In genomic region chrX:139525724-139526123, GRCm38 (mm10) we compare ENCODE assay signal across 27 mouse cellular contexts. TPM values are rescaled to one million over a fixed set of nuclear protein-coding genes. Genes with fewer than 3 reads are reported as not detected.
A peak's percentile ranks its signal among the peaks of the same experiment; 100 is the strongest.
DNase-seq lines count a peak whose midpoint lies in the region; ATAC-seq and TF ChIP-seq lines count a peak whose summit lies in the region.
"Had no signal": no experiment of that assay in that cellular context is flagged by ENCODE, and none has a peak within 500 bp of the region (broad histone marks: within the 10 kb centered on the region; RNA-seq: fewer than 3 reads in every experiment).

No protein-coding gene starts in this region.

- no peak overlapping the region for H3K4me3 ChIP-seq in MEL (ENCODE audit: control insufficient read depth in 1 of 2, insufficient read depth in 1 of 2, low read depth in 2 of 2, low read length in 2 of 2)
- no peak overlapping the region for H3K4me3 ChIP-seq in liver, embryonic 12.5 days
- H3K4me3 ChIP-seq in liver, embryonic 15.5 days (replicated peaks) = no peak overlapping the region
- H3K4me3 ChIP-seq in forebrain, embryonic 11.5 days (ENCODE audit: low read depth, low read length) = no peak overlapping the region
- H3K4me3 ChIP-seq: forebrain, embryonic 10.5 days; heart, embryonic 12.5 days; heart, embryonic 15.5 days; hindbrain, embryonic 10.5 days; hindbrain, embryonic 13.5 days had no signal

- no peaks in the 10 kb centered on the region for H3K9me3 ChIP-seq in MEL (replicated peaks; ENCODE audit: insufficient read depth, low read length)
- H3K9me3 ChIP-seq in liver, embryonic 12.5 days (replicated peaks) = no peaks in the 10 kb centered on the region
- H3K9me3 ChIP-seq in liver, embryonic 15.5 days (replicated peaks) = no peaks in the 10 kb centered on the region
- no peaks in the 10 kb centered on the region for H3K9me3 ChIP-seq in forebrain, embryonic 11.5 days (ENCODE audit: control insufficient read depth, low read length)
- H3K9me3 ChIP-seq: forebrain, embryonic 10.5 days; heart, embryonic 12.5 days; heart, embryonic 15.5 days; hindbrain, embryonic 10.5 days; hindbrain, embryonic 13.5 days had no signal

- 34% methylated on average over 2 of the region's 2 CpGs for WGBS in liver, embryonic 12.5 days (ENCODE audit: insufficient replicate concordance)
- 36% methylated on average over 2 of the region's 2 CpGs for WGBS in liver, embryonic 15.5 days (ENCODE audit: insufficient replicate concordance)
- 82% methylated on average over 2 of the region's 2 CpGs for WGBS in forebrain, embryonic 11.5 days

- H3K9ac ChIP-seq in MEL (ENCODE audit: control insufficient read depth, low read depth, low read length, poor library complexity, severe bottlenecking) = peak overlapping the region; percentile 53
- no peak overlapping the region for H3K9ac ChIP-seq in liver, embryonic 12.5 days
- no peak overlapping the region for H3K9ac ChIP-seq in liver, embryonic 15.5 days
- no peak overlapping the region for H3K9ac ChIP-seq in forebrain, embryonic 11.5 days (ENCODE audit: low read length)
- H3K9ac ChIP-seq: forebrain, postnatal 0 days; heart, embryonic 12.5 days; heart, embryonic 15.5 days; hindbrain, embryonic 13.5 days had no signal

- TF ChIP-seq EP300 in MEL (IDR thresholded peaks at IDR 0.05; ENCODE audit: low read depth in 1 of 2, low read length in 2 of 2) = peak; percentile 98

- TF ChIP-seq POLR2A in MEL (IDR thresholded peaks at IDR 0.05; ENCODE audit: control insufficient read depth in 1 of 2, insufficient read depth in 1 of 2, low read depth in 1 of 2, low read length in 2 of 2, poor library complexity in 1 of 2) = no peak

- TF ChIP-seq CTCF in MEL (IDR thresholded peaks at IDR 0.05 in 2 of 3, conservative IDR thresholded peaks at IDR 0.05 in 1 of 3; ENCODE audit: control insufficient read depth in 1 of 3, insufficient read depth in 1 of 3, low read depth in 2 of 3, low read length in 3 of 3, poor library complexity in 1 of 3, severe bottlenecking in 1 of 3) = no peak

- no peak for TF ChIP-seq RAD21 in MEL (IDR thresholded peaks at IDR 0.05; ENCODE audit: low read depth, low read length)

- peak overlapping the region; percentile 99 for H3K27ac ChIP-seq in MEL (ENCODE audit: control insufficient read depth, low read depth, low read length)
- H3K27ac ChIP-seq in liver, embryonic 12.5 days = peak overlapping the region; percentile 68
- H3K27ac ChIP-seq in liver, embryonic 15.5 days (replicated peaks) = no peak overlapping the region
- H3K27ac ChIP-seq in forebrain, embryonic 11.5 days (ENCODE audit: low read depth, low read length) = no peak overlapping the region
- H3K27ac ChIP-seq: forebrain, embryonic 10.5 days; heart, embryonic 15.5 days; hindbrain, embryonic 10.5 days; hindbrain, embryonic 13.5 days; hindbrain, postnatal 0 days had no signal

- peak overlapping the region; percentile 22 for H3K4me2 ChIP-seq in liver, embryonic 12.5 days
- H3K4me2 ChIP-seq in liver, embryonic 15.5 days = no peak overlapping the region
- H3K4me2 ChIP-seq in forebrain, embryonic 11.5 days (ENCODE audit: low read depth, low read length, severe bottlenecking) = no peak overlapping the region
- H3K4me2 ChIP-seq: heart, embryonic 12.5 days; heart, embryonic 15.5 days; hindbrain, embryonic 13.5 days had no signal

- peak; percentile 75 for ATAC-seq in liver, embryonic 12.5 days
- ATAC-seq in liver, embryonic 15.5 days (ENCODE audit: insufficient read depth) = peak; percentile 65
- ATAC-seq in megakaryocyte progenitor cell, adult 5-6 weeks (replicated peaks; ENCODE audit: poor library complexity) = peak; percentile 87
- ATAC-seq in forebrain, embryonic 11.5 days (replicated peaks; ENCODE audit: low FRiP score) = no peak
- ATAC-seq: CD4-positive, CD25-positive, alpha-beta regulatory T cell, adult 4 months; forebrain, embryonic 14.5 days; forebrain, postnatal 0 days; hindbrain, postnatal 0 days; inflammation-experienced regulatory T-cells, adult 6 months; Patski had no signal

- H3K36me3 ChIP-seq in MEL (ENCODE audit: control insufficient read depth in 1 of 2, insufficient read depth in 2 of 2, low read length in 2 of 2) = peaks cover 0 to 64% of the 10 kb centered on the region in 2 experiments; a peak in 2 of 4 replicates
- no peaks in the 10 kb centered on the region for H3K36me3 ChIP-seq in liver, embryonic 12.5 days
- H3K36me3 ChIP-seq in liver, embryonic 15.5 days (replicated peaks) = no peaks in the 10 kb centered on the region
- H3K36me3 ChIP-seq in forebrain, embryonic 11.5 days (ENCODE audit: control insufficient read depth, insufficient read depth, low read length) = no peaks in the 10 kb centered on the region
- H3K36me3 ChIP-seq: forebrain, embryonic 10.5 days; heart, embryonic 12.5 days; heart, embryonic 15.5 days; hindbrain, embryonic 10.5 days; hindbrain, embryonic 13.5 days had no signal

- H3K4me1 ChIP-seq in MEL (ENCODE audit: control insufficient read depth in 1 of 2, insufficient read depth in 2 of 2, low read length in 2 of 2) = peaks cover 20 to 44% of the 10 kb centered on the region in 2 experiments
- H3K4me1 ChIP-seq in liver, embryonic 12.5 days = peaks cover 17% of the 10 kb centered on the region
- H3K4me1 ChIP-seq in liver, embryonic 15.5 days (replicated peaks) = peaks cover 8% of the 10 kb centered on the region
- H3K4me1 ChIP-seq in forebrain, embryonic 11.5 days (replicated peaks; ENCODE audit: control insufficient read depth, insufficient read depth, low read length) = no peaks in the 10 kb centered on the region
- H3K4me1 ChIP-seq: forebrain, embryonic 10.5 days; heart, embryonic 12.5 days; heart, embryonic 15.5 days; hindbrain, embryonic 10.5 days; hindbrain, embryonic 13.5 days had no signal

- H3K27me3 ChIP-seq in MEL (ENCODE audit: control insufficient read depth in 1 of 2, insufficient read depth in 2 of 2, low read length in 2 of 2) = no peaks in the 10 kb centered on the region
- H3K27me3 ChIP-seq in liver, embryonic 12.5 days (replicated peaks) = no peaks in the 10 kb centered on the region
- no peaks in the 10 kb centered on the region for H3K27me3 ChIP-seq in liver, embryonic 15.5 days
- H3K27me3 ChIP-seq in forebrain, embryonic 11.5 days (ENCODE audit: control insufficient read depth, insufficient read depth, low read length) = no peaks in the 10 kb centered on the region
- H3K27me3 ChIP-seq: heart, embryonic 12.5 days; heart, embryonic 15.5 days had no signal

- H3K79me2 ChIP-seq in MEL (ENCODE audit: control insufficient read depth, insufficient read depth, low read length, poor library complexity) = no peaks in the 10 kb centered on the region; the same call in 1 of the 2 replicates

- peak; percentile 78 for DNase-seq in MEL (ENCODE audit: low read depth, low spot score)
- DNase-seq in adrenal gland, postnatal 25 days = no peak
- DNase-seq in embryo, embryonic 10 days (ENCODE audit: low spot score) = no peak
- DNase-seq in forebrain, embryonic 11.5 days (ENCODE audit: low spot score) = no peak
- DNase-seq in cerebellum, postnatal 36 days = no peak
- DNase-seq: adrenal gland, postnatal 10 days; cerebellum, adult 11-12 months; cerebellum, adult 9-10 months; cerebellum, postnatal 14 days; forebrain, postnatal 0 days; gastrocnemius, postnatal 25 days; heart, adult 18-20 months; heart, postnatal 10 days; heart, postnatal 36 days had no signal

TF ChIP-seq in MEL, 35 proteins besides CTCF, POLR2A, EP300 and RAD21 (continues in another document):
- TF ChIP-seq MYC (IDR thresholded peaks at IDR 0.05; ENCODE audit: low read depth, low read length) (peak; percentile 88; the same call in 1 of the 2 replicates), NRF1 (IDR thresholded peaks at IDR 0.05; ENCODE audit: insufficient read depth, low read depth, low read length, poor library complexity, severe bottlenecking) (no peak), CHD2 (IDR thresholded peaks at IDR 0.05; ENCODE audit: low read length) (peak; percentile 52), SIN3A (IDR thresholded peaks at IDR 0.05; ENCODE audit: low read length) (peak; percentile 86), E2F4 (IDR thresholded peaks at IDR 0.05; ENCODE audit: borderline replicate concordance, low read depth, low read length) (0 out of 2 replicates have a peak, but pooled peaks have one; percentile 40), TCF12 (IDR thresholded peaks at IDR 0.05; ENCODE audit: low read depth, low read length) (peak; percentile 94), UBTF (IDR thresholded peaks at IDR 0.05; ENCODE audit: borderline replicate concordance, insufficient read depth, low read depth, low read length) (no peak), MYB (IDR thresholded peaks at IDR 0.05; ENCODE audit: low read depth, low read length) (peak; percentile 91), ETS1 (IDR thresholded peaks at IDR 0.05; ENCODE audit: low read depth, low read length) (peak; percentile 78), POLR2AphosphoS5 (IDR thresholded peaks at IDR 0.05; ENCODE audit: borderline replicate concordance, low read depth, low read length) (no peak), KAT2A (conservative IDR thresholded peaks at IDR 0.05; ENCODE audit: low read depth, low read length) (peak; percentile 38; the same call in 1 of the 2 replicates), JUND (IDR thresholded peaks at IDR 0.05; ENCODE audit: low read depth, low read length) (peak; percentile 74), TAL1 (IDR thresholded peaks at IDR 0.05; ENCODE audit: low read length) (peak; percentile 85)

RNA-seq across cellular contexts. Expression of gene Rnf128, which starts 37.4 kb away (rescaled TPM):
- total RNA-seq in MEL (2012; rRNA removed) = 19.6 and 23.1 TPM in 2 replicates
- polyA plus RNA-seq in MEL (2012; ENCODE audit: insufficient read depth in 1 of 2, insufficient read length in 2 of 2, low read depth in 1 of 2, low replicate concordance in 2 of 2, missing spikeins in 1 of 2) = 10 to 100 TPM in 1 of 2 experiments, not detected in 1; 16.2 TPM
- 39.5 TPM in 2 replicates for polyA plus RNA-seq in liver, embryonic 12.5 days (2016; fragmentation: Nextera tagmentation; extraction: Ambion mirVana)
- 57.4 and 65.4 TPM in 2 replicates for polyA plus RNA-seq in liver, embryonic 15.5 days (2015; fragmentation: Nextera tagmentation; extraction: Ambion mirVana)
- 2.0 and 2.4 TPM in 2 replicates for total RNA-seq in megakaryocyte progenitor cell, adult 5-6 weeks (2015)
- total RNA-seq in megakaryocyte progenitor cell, adult 5-6 weeks (2017) = 1.1 and 1.3 TPM in 2 replicates
- 44.1 and 48.8 TPM in 2 replicates for total RNA-seq in adrenal gland, postnatal 25 days (2021)
- polyA plus RNA-seq in forebrain, embryonic 11.5 days (2014; fragmentation: Nextera tagmentation; extraction: Ambion mirVana) = 1.0 and 2.1 TPM in 2 replicates

RNA-seq across cellular contexts. Expression of gene D330045A20Rik, which starts 45.6 kb away (rescaled TPM):
- 2.7 and 3.2 TPM in 2 replicates for total RNA-seq in MEL (2012; rRNA removed)
- polyA plus RNA-seq in MEL (2012; ENCODE audit: insufficient read depth in 1 of 2, insufficient read length in 2 of 2, low read depth in 1 of 2, low replicate concordance in 2 of 2, missing spikeins in 1 of 2) = 1 to 10 TPM in 1 of 2 experiments, not detected in 1; 3.1 TPM
- polyA plus RNA-seq in liver, embryonic 12.5 days (2016; fragmentation: Nextera tagmentation; extraction: Ambion mirVana) = 1.4 and 1.8 TPM in 2 replicates
- 0.69 and 0.89 TPM in 2 replicates for polyA plus RNA-seq in liver, embryonic 15.5 days (2015; fragmentation: Nextera tagmentation; extraction: Ambion mirVana)
- 0.59 and 0.81 TPM in 2 replicates for total RNA-seq in megakaryocyte progenitor cell, adult 5-6 weeks (2015)
- 0.37 and 2.0 TPM in 2 replicates for total RNA-seq in megakaryocyte progenitor cell, adult 5-6 weeks (2017)
- 0.57 and 0.73 TPM in 2 replicates for total RNA-seq in adrenal gland, postnatal 25 days (2021)
- polyA plus RNA-seq in forebrain, embryonic 11.5 days (2014; fragmentation: Nextera tagmentation; extraction: Ambion mirVana) = 2.7 and 3.3 TPM in 2 replicates
- total RNA-seq: gastrocnemius, postnatal 25 days had no signal
- polyA plus RNA-seq: CD4-positive, CD25-positive, alpha-beta regulatory T cell, adult 4 months; Patski had no signal

Comparison
In these comparisons a context has a peak if more than half of its experiments do, and no peak if none do; other contexts are left out.
1. H3K27ac ChIP-seq: peak in MEL (single experiment) and liver, embryonic 12.5 days (single experiment); none in liver, embryonic 15.5 days (single experiment) and forebrain, embryonic 11.5 days (single experiment).